Mouse (Mus musculus) layer of hippocampus, adult 9-10 months (tissue): ENCODE results near the gene Kcnh2.

ENCODE experiments used
- DNase-seq: peaks from one replicate; pipeline ENCODE4 v3.0.0; 2022; ENCODE audit warnings: low spot score

The Kcnh2 gene

GRCm38 (mm10) chr5:24319776-24320466, 31.5 kb downstream of the Kcnh2 start:
- no peak for DNase-seq

GRCm38 (mm10) chr5:24309223-24309622, 42.2 kb downstream of the Kcnh2 start:
- DNase-seq, result no peak

- no peak for DNase-seq
These were observed 42.8 kb downstream of the Kcnh2 start for GRCm38 (mm10) chr5:24308621-24309020.

- DNase-seq, result no peak
These were observed 44.2 kb downstream of the Kcnh2 start for GRCm38 (mm10) chr5:24307118-24307777.

GRCm38 (mm10) chr5:24303199-24303598, 48.2 kb downstream of the Kcnh2 start:
- no peak for DNase-seq

GRCm38 (mm10) chr5:24299845-24300589, 51.4 kb downstream of the Kcnh2 start:
- no peak for DNase-seq

- no peak for DNase-seq
These were observed 59.5 kb downstream of the Kcnh2 start for GRCm38 (mm10) chr5:24291954-24292353.

- no peak for DNase-seq
These were observed 65.0 kb downstream of the Kcnh2 start for GRCm38 (mm10) chr5:24286221-24286970.

- no peak for DNase-seq
These were observed 67.3 kb downstream of the Kcnh2 start for GRCm38 (mm10) chr5:24284145-24284544.

GRCm38 (mm10) chr5:24283181-24283580, 68.2 kb downstream of the Kcnh2 start:
- DNase-seq, result no peak

- no peak for DNase-seq
These were observed 70.9 kb downstream of the Kcnh2 start for GRCm38 (mm10) chr5:24280523-24280922.

GRCm38 (mm10) chr5:24279527-24279926, 71.9 kb downstream of the Kcnh2 start:
- DNase-seq, result no peak

- no peak for DNase-seq
These were observed 73.2 kb downstream of the Kcnh2 start for GRCm38 (mm10) chr5:24278206-24278605.

- no peak for DNase-seq
These were observed 77.5 kb downstream of the Kcnh2 start for GRCm38 (mm10) chr5:24273683-24274621.

- no peak for DNase-seq
These were observed 80.5 kb downstream of the Kcnh2 start for GRCm38 (mm10) chr5:24270941-24271340.
